Comparison of ENCODE assay signal across 8 mouse cellular contexts in genomic region chr19:23141391-23142281, GRCm38 (mm10). TPM values are rescaled to one million over a fixed set of nuclear protein-coding genes. Genes with fewer than 3 reads are reported as not detected.
A peak's percentile ranks its signal among the peaks of the same experiment; 100 is the strongest.
DNase-seq lines count a peak whose midpoint lies in the region; ATAC-seq lines count a peak whose summit lies in the region.

No protein-coding gene starts in this region.

- DNase-seq in NIH3T3 (ENCODE audit: low read depth), result peak; percentile 84
- DNase-seq in cerebellum, postnatal 14 days, result peak; percentile 91 to 96
- DNase-seq in frontal cortex, postnatal 36 days (ENCODE audit: low spot score in 2 of 2), result peak; percentile 72 to 76
- DNase-seq in hindbrain, embryonic 14.5 days (ENCODE audit: low spot score), result no peak
- DNase-seq in left cerebral cortex, adult 11 months (ENCODE audit: low spot score), result peak; percentile 62
- DNase-seq in lung, postnatal 25 days (ENCODE audit: low spot score), result peak; percentile 88
- peak; percentile 49 for DNase-seq in retina, postnatal 7 days (ENCODE audit: low read depth, low spot score)
- DNase-seq in urinary bladder, postnatal 14 days (ENCODE audit: low spot score), result peak; percentile 78

- H3K27me3 ChIP-seq in hindbrain, embryonic 14.5 days (ENCODE audit: control insufficient read depth, insufficient read depth, low read length), result peaks cover 57% of the 10 kb centered on the region

- under 1% methylated on average over 63 of the region's 94 CpGs for WGBS in hindbrain, embryonic 14.5 days

- H3K4me1 ChIP-seq in hindbrain, embryonic 14.5 days (replicated peaks; ENCODE audit: control insufficient read depth, insufficient read depth, low read length), result peaks cover 13% of the 10 kb centered on the region

- peak overlapping the region; percentile 64 for H3K4me3 ChIP-seq in hindbrain, embryonic 14.5 days (replicated peaks; ENCODE audit: low read length)

- ATAC-seq in hindbrain, embryonic 14.5 days (ENCODE audit: low FRiP score), result peak; percentile 22

- H3K4me2 ChIP-seq in hindbrain, embryonic 14.5 days (replicated peaks), result peak overlapping the region; percentile 89

- H3K27ac ChIP-seq in hindbrain, embryonic 14.5 days, result peak overlapping the region; percentile 69

- no peaks in the 10 kb centered on the region for H3K9me3 ChIP-seq in hindbrain, embryonic 14.5 days (ENCODE audit: control insufficient read depth, low read length)

- peak overlapping the region; percentile 56 for H3K9ac ChIP-seq in hindbrain, embryonic 14.5 days

- no peaks in the 10 kb centered on the region for H3K36me3 ChIP-seq in hindbrain, embryonic 14.5 days (replicated peaks; ENCODE audit: control insufficient read depth, insufficient read depth)

RNA-seq across cellular contexts. Expression of gene Klf9, which starts 0.6 kb away (rescaled TPM):
- polyA plus RNA-seq in hindbrain, embryonic 14.5 days (2014; fragmentation: Nextera tagmentation; extraction: Ambion mirVana), result 2.4 and 3.3 TPM in 2 replicates
